Mouse (Mus musculus): ENCODE results near the gene Ddr1.

Ddr1 gene

DNA sequence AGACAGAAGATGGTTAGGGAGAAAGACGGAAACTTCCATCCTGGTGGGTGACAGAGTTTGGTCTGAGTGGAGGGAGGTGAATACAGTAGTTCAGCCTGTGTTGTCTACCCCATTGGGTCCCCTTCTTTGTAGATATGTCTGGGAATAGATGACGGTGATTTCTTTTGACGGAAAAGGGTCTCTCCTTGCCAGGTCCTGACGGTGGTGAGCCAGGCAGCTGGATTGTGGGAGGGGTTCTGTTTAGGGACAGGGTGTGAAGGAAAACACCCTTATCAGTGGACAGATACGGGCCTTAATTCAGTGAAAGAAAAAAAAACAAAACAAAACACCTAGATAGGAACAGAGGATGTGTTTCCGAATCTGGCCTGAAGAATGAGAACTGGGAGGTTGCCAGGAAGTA is 65.1 kb downstream of the Ddr1 start:
- no peak for DNase-seq (ENCODE audit: extremely low read depth, insufficient read length, low spot score)

DNA sequence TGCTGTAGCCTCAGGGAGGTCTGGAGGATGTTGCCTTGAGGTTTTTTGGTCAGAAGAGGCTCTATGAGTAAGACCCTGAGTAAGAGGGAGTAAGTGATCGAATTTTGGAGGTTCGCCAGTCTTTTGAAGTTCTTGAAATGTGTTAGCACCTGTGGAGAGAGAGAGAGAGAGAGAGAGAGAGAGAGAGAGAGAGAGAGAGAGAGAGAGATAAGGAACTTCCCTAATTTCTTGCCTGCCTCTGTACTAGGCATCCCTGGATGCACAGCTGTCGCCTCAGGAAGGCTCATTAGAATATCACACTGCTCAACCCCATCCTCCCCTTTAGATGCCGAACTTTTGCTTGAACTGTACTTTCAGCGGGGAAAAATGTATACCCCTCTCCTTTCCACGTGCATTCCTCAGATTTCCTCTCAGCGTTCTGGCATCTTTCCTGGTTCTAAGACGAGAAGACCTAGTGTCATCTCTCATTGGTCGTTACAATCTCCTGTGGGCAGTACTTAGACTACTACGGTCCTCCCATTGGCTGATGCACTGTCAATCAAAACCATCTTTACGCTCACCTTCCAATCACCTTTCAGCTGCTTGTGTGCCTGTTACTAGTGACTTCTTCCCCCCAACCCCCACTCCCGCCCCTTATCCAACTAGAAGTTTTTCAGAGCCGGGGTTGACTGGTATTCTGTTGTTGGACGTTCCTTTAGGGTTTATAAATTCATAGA is 65.8 kb downstream of the Ddr1 start:
- DNase-seq (ENCODE audit: extremely low read depth, insufficient read length, low spot score), result peak; percentile 67

DNA sequence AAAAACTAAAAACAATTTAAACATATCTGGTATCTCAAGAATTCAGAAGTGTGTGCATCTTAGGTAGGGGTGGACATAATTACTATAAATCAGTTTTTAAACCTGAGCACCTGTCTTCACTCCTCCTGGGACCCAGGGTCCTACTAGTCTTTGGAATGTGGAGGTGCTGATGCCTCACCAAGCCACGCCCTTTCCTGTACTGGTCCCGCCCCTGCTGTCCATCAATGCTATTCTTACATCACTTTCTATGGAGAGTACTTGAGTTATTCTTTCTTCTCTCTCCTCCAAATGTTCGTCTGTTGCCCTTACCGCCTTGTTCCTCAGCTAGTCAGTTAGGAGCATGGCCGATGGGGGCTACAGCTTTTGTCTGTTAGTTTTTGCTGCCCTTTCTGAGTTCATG is 68.1 kb downstream of the Ddr1 start:
- no peak for DNase-seq (ENCODE audit: extremely low read depth, insufficient read length, low spot score)

DNA sequence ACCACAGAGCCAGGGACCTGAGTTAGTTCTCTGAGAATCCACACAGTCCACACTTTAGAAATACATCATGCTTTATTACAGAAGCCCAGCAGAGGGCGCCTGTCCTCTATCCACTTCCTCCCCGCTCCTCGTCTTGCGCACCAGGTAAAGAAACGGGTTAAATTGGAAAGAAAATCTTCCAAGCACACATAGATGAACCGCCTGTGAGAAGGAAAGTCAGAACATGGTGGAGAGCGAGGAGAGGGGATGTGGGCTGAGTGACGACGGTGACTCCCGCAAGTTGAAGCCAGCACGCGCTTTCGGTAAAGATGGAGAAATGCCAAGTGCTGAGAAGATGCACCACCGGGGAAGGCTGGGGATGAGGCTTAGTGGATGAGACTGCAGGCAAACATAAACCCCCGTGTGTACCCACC is 68.7 kb downstream of the Ddr1 start:
- peak; percentile 58 for DNase-seq (ENCODE audit: extremely low read depth, insufficient read length, low spot score)

DNA sequence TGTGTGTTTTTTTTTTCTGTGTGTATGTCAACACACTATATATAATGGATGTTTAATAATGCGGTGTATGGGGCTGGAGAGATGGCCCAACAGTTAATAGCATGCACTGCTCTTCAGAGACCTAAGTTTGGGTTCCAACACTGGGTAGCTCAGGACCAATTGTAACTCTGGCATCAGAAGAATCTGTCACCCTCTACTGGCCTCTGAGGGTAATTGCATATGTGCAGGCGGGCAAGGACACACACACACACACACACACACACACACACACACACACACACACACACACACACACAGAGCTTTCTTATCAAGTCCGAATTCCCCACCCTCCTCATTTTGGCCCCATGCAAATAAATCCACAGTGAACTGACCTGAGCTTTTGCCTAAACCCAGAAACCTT is 69.2 kb downstream of the Ddr1 start:
- no peak for DNase-seq (ENCODE audit: extremely low read depth, insufficient read length, low spot score)

DNA sequence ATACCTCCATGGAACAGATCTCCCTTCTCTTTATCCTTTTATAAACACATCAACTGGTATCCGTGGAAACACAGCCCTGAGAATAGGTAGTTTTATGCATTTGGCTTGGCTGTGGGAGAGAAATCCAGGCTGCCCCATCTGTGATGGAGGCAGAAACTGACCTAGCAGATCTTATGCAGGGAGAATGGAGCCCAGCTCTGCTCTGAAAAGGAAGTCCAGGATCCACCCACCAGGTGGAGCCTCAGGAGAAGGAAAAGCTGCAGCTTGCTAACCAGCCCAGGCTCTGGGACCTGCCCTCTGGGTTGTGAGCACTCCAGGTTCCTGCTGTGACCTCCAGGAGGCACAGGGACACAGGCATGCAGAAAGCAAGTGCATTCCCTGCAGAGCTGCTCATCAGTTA is 70.4 kb downstream of the Ddr1 start:
- DNase-seq (ENCODE audit: extremely low read depth, insufficient read length, low spot score), result no peak

All from 3134 (cell line).